Mouse (Mus musculus): ENCODE data around the gene Ap2b1. TPM values are rescaled to one million over a fixed set of nuclear protein-coding genes. Genes with fewer than 3 reads are reported as not detected.
"Not testable (repeated sequence)": the region's sequence is repeated elsewhere in the genome, so short reads cannot be mapped to it uniquely, and the experiment has no call there.

The Ap2b1 gene
- polyA plus RNA-seq, 1 experiment from 2014 or later, result 127 TPM

DNA sequence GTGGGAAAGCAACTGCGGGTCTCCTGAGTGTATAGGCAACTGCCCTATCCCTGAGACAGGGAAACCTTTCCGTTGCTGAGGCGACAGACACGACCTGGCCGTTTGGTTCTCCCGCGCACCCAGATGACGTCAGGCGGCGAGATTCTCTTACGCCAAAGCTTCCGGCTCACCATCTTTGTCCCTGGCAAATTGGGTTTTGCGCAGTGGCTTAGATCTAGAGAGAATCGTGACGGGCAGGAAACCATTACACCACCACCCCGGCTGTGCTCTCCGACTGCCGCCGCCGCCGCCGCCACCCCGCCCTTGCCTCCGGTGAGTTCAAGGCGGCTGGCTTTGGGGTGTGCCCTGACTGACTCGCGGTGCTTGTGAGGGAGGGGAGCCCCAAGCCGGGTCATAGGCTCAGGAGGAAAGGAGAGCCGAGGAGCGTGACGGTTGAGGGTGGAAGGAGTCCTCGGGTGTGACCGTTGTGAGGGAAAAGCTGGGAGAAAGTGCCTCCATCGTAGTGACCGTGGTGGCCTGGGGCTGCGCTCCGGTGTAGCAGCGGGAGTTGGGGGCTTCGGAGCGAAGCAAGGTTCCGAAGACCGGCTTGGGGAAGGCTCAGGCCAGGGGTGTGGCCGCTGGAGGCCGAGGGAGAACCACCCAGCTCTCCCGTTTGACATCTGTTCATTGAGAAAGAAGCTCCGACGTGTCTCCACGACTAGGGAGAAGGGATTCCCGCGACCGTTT lies 3.9 kb downstream of the Ap2b1 start, which contains the start of gene Pex12:
TSS of gene Pex12 (minus strand) at position 61 of the 726 bp plus-strand sequence.
- peaks cover 48% of the 10 kb centered on the region for H3K4me1 ChIP-seq
- WGBS, result under 1% methylated on average over 51 of the region's 51 CpGs

DNA sequence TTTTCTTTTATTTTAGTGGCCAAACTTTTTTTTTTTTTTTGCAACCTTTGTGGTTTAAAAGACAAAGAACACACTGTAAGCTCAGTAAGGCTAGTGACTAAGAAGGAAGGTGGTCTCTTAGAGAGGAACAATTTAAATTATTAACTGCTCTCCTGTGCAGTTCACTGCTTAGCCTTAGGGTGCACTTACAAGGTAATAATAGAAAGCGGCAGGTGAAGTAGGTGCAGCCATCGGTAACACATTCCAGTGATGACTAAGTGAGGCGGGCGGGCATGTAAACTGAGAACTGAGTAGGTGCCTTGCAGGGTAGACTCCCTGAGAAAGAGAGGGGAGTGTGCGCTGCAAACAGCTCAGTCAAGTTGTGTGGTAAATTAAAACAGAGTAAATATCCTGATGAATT lies 4.9 kb downstream of the Ap2b1 start:
- H3K36me3 ChIP-seq (replicated peaks), result 0 out of 2 replicates have a peak, but pooled peaks cover 3% of the 10 kb centered on the region
- no peak for ATAC-seq (replicated peaks)
- peak overlapping the region; percentile 82 for H3K4me3 ChIP-seq
- H3K27ac ChIP-seq, result no peak overlapping the region
- H3K9me3 ChIP-seq, result no peaks in the 10 kb centered on the region
- WGBS, result 68% methylated on average over 5 of the region's 5 CpGs
- peaks cover 41% of the 10 kb centered on the region for H3K4me1 ChIP-seq
- no peaks in the 10 kb centered on the region for H3K27me3 ChIP-seq (replicated peaks)
- H3K4me2 ChIP-seq, result peak overlapping the region; percentile 75
- H3K9ac ChIP-seq, result peak overlapping the region; percentile 71; the same call in 1 of the 2 replicates

More for the DNA sequence above, 3.9 kb downstream of the Ap2b1 start, which contains the start of gene Pex12:
- peak within 1 kb of the TSS; percentile 95 for H3K27ac ChIP-seq
- no peaks in the 10 kb centered on the region for H3K27me3 ChIP-seq (replicated peaks)
- H3K4me2 ChIP-seq, result peak within 1 kb of the TSS; percentile 75
- H3K4me3 ChIP-seq, result peak within 1 kb of the TSS; percentile 82
- H3K9ac ChIP-seq, result peak within 1 kb of the TSS; percentile 71
- peak; percentile 86 for ATAC-seq (replicated peaks)
- no peaks in the 10 kb centered on the region for H3K9me3 ChIP-seq
- no peaks in the 10 kb centered on the region for H3K36me3 ChIP-seq (replicated peaks)

DNA sequence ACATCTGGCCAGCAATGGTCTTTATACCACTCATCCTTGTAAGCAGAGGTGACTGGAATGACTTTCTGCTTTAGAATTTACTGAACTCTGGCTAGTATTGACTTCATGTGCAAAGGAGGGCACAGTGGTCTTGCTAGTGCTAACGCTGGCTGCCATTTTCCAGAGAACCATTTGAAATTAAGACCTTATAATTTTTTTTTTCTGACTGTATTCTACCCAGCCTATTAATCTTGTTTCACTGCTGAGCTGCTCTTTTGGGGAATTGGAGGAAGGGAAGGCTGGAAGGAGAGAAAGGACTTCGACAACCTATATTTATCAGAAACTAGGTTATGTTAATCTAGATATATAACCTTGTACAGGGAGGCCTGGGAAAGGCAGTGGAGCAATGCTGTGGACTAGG lies 5.7 kb downstream of the Ap2b1 start:
- Histone ChIP-seq H3K4me2 (peak overlapping the region; percentile 75), H3K27me3 (replicated peaks) (no peaks in the 10 kb centered on the region), H3K9me3 (no peaks in the 10 kb centered on the region), H3K9ac (no peak overlapping the region), H3K4me3 (peak overlapping the region; percentile 82; the same call in 1 of the 2 replicates), H3K4me1 (peaks cover 41% of the 10 kb centered on the region), H3K27ac (no peak overlapping the region), H3K36me3 (replicated peaks) (0 out of 2 replicates have a peak, but pooled peaks cover 4% of the 10 kb centered on the region)
- no peak for ATAC-seq (replicated peaks)
- 94% methylated on average over 2 of the region's 2 CpGs for WGBS

DNA sequence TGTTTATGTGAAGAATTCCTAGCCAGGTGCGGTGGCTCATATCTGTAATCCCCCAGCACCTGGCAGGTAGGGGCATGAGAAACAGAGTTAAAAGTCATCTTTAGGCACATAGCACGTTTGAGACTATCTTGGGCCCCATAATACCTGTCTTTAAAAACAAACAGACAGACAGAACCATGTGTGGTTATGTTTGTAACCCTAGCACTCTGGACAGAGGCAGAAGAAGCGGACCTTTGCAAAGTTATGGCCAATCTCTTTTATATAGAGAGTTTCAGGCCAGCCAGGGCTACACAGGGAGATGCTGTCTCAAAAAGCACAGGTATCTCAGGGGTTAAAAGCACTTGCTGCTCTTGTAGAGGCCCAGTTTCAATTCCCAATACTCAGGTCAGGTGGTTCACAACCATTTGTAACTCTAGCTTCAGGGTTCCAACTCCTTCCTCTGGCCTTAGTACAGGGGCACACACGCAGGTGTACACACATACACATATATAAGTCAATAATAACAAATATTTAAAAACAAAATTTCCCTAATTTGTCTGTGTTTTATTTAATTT lies 8.0 kb downstream of the Ap2b1 start:
- H3K9ac ChIP-seq, result no peak overlapping the region
- H3K27ac ChIP-seq, result no peak overlapping the region
- peaks cover 41% of the 10 kb centered on the region for H3K4me1 ChIP-seq
- no peaks in the 10 kb centered on the region for H3K27me3 ChIP-seq (replicated peaks)
- H3K9me3 ChIP-seq, result no peaks in the 10 kb centered on the region
- H3K36me3 ChIP-seq (replicated peaks), result peaks cover 5% of the 10 kb centered on the region; the same call in 1 of the 2 replicates
- no peak overlapping the region for H3K4me3 ChIP-seq
- no peak overlapping the region for H3K4me2 ChIP-seq
- WGBS, result 87% methylated on average over 4 of the region's 4 CpGs
- ATAC-seq (replicated peaks), result no peak

- no peak for ATAC-seq (replicated peaks)
- H3K9me3 ChIP-seq, result no peaks in the 10 kb centered on the region
- no peaks in the 10 kb centered on the region for H3K4me1 ChIP-seq
- peaks cover 29% of the 10 kb centered on the region; the same call in 1 of the 2 replicates for H3K36me3 ChIP-seq (replicated peaks)
- 75% methylated on average over 5 of the region's 5 CpGs for WGBS
- no peak overlapping the region for H3K4me3 ChIP-seq
- no peak overlapping the region for H3K9ac ChIP-seq
- H3K27me3 ChIP-seq (replicated peaks), result no peaks in the 10 kb centered on the region
- H3K4me2 ChIP-seq, result no peak overlapping the region
- H3K27ac ChIP-seq, result no peak overlapping the region
These were observed 13.6 kb downstream of the Ap2b1 start for GRCm38 (mm10) chr11:83312471-83312870.

DNA sequence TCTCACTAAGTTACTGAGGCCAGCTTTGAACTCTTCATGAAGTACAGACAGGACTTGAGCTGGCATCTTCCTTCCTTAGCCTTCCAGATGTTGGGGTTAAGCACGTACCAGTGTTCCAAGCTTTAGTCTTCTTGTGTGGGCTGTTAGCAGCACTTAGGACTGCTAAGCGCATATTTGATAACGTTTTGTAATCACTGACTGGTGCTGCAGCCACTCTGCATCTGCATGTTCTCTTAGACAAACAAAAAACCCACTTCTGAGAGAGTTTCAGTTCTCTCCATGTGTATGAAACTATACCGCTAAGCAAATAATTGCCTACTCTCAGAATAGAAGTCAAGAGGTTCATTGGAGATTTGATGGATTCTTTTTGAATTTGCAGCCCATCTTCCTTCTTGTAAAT lies 20.2 kb downstream of the Ap2b1 start:
- no peaks in the 10 kb centered on the region for H3K9me3 ChIP-seq
- H3K36me3 ChIP-seq (replicated peaks), result peaks cover 55% of the 10 kb centered on the region
- H3K4me3 ChIP-seq, result no peak overlapping the region
- H3K27ac ChIP-seq, result no peak overlapping the region
- no peak overlapping the region for H3K9ac ChIP-seq
- H3K4me1 ChIP-seq, result no peaks in the 10 kb centered on the region
- H3K4me2 ChIP-seq, result no peak overlapping the region
- WGBS, result 89% methylated on average over 4 of the region's 4 CpGs
- H3K27me3 ChIP-seq (replicated peaks), result no peaks in the 10 kb centered on the region
- no peak for ATAC-seq (replicated peaks)

DNA sequence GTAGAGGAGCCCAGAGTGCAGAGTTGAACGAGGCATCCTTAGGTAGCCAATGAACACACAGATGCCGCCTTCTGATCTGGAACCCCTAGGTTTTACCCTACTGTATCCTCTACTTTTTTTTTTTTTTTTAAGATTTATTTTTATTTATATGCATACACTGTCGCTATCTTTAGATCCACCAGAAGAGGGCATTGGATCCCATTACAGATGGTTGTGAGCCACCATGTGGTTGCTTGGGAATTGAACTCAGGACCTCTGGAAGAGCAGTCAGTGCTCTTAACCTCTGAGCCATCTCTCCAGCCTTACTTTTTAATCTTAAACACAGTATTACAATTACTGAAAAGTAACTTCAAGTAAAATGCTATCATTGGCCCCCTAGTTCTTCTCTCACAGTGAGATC lies 27.9 kb downstream of the Ap2b1 start:
- not testable (repeated sequence) for H3K4me3 ChIP-seq; H3K9ac ChIP-seq; H3K27ac ChIP-seq; H3K4me1 ChIP-seq; ATAC-seq (replicated peaks); H3K4me2 ChIP-seq; H3K9me3 ChIP-seq; H3K27me3 ChIP-seq (replicated peaks)
- WGBS, result 90% methylated on average over 3 of the region's 3 CpGs
- peaks cover 47% of the 10 kb centered on the region for H3K36me3 ChIP-seq (replicated peaks)

- no peak for ATAC-seq (replicated peaks)
- H3K4me3 ChIP-seq, result no peak overlapping the region
- H3K9me3 ChIP-seq, result no peaks in the 10 kb centered on the region
- no peak overlapping the region for H3K27ac ChIP-seq
- no peak overlapping the region for H3K9ac ChIP-seq
- no peaks in the 10 kb centered on the region for H3K4me1 ChIP-seq
- no peaks in the 10 kb centered on the region for H3K27me3 ChIP-seq (replicated peaks)
- H3K4me2 ChIP-seq, result no peak overlapping the region
- H3K36me3 ChIP-seq (replicated peaks), result peaks cover 41% of the 10 kb centered on the region
- WGBS, result 60% methylated on average over 3 of the region's 3 CpGs
These were observed 28.6 kb downstream of the Ap2b1 start for GRCm38 (mm10) chr11:83327427-83327826.

GRCm38 (mm10) chr11:83335826-83336225 lies 37.0 kb downstream of the Ap2b1 start:
- no peak overlapping the region for H3K27ac ChIP-seq
- H3K4me1 ChIP-seq, result no peaks in the 10 kb centered on the region
- no peak overlapping the region for H3K4me3 ChIP-seq
- no peaks in the 10 kb centered on the region for H3K9me3 ChIP-seq
- ATAC-seq (replicated peaks), result no peak
- H3K9ac ChIP-seq, result no peak overlapping the region
- no peaks in the 10 kb centered on the region for H3K27me3 ChIP-seq (replicated peaks)
- peaks cover 59% of the 10 kb centered on the region for H3K36me3 ChIP-seq (replicated peaks)
- H3K4me2 ChIP-seq, result no peak overlapping the region
- WGBS, result 92% methylated on average over 7 of the region's 7 CpGs

- Histone ChIP-seq H3K4me1 (no peaks in the 10 kb centered on the region), H3K4me3 (no peak overlapping the region), H3K9ac (no peak overlapping the region), H3K9me3 (no peaks in the 10 kb centered on the region), H3K27me3 (replicated peaks) (no peaks in the 10 kb centered on the region), H3K27ac (no peak overlapping the region), H3K4me2 (no peak overlapping the region), H3K36me3 (replicated peaks) (peaks cover 62% of the 10 kb centered on the region)
- WGBS, result 34% methylated on average over 2 of the region's 2 CpGs
- ATAC-seq (replicated peaks), result no peak
These were observed 40.9 kb downstream of the Ap2b1 start for GRCm38 (mm10) chr11:83339705-83340104.

DNA sequence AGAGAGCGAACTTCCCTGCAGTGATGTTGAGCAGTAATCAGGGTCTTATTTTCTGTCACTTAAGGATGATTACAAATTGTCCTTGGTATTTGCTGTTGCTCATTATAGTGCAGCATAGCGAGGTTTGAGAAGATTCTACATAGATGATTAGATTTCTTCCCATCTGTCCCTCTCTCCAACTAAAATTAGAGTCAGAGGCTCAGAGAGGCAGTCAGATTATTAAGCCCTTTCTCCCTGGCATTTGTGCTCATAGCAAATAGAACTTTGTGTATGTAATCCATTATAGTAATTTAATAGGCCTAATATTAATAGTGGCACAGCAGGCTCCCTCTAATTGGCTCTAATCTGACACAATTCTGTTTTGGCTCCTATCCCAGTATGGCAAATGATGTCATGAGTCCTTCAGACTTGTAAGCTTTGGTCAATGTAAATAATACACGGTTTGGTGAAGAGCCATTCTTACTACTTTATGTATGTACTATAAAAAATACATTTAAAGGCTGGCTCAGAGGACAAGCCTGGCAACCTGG lies 43.0 kb downstream of the Ap2b1 start:
- Histone ChIP-seq H3K4me3 (no peak overlapping the region), H3K9me3 (no peaks in the 10 kb centered on the region), H3K4me2 (no peak overlapping the region), H3K36me3 (replicated peaks) (peaks cover 51% of the 10 kb centered on the region), H3K27ac (no peak overlapping the region), H3K27me3 (replicated peaks) (no peaks in the 10 kb centered on the region), H3K4me1 (no peaks in the 10 kb centered on the region), H3K9ac (no peak overlapping the region)
- WGBS, result 87% methylated on average over 3 of the region's 3 CpGs
- no peak for ATAC-seq (replicated peaks)

DNA sequence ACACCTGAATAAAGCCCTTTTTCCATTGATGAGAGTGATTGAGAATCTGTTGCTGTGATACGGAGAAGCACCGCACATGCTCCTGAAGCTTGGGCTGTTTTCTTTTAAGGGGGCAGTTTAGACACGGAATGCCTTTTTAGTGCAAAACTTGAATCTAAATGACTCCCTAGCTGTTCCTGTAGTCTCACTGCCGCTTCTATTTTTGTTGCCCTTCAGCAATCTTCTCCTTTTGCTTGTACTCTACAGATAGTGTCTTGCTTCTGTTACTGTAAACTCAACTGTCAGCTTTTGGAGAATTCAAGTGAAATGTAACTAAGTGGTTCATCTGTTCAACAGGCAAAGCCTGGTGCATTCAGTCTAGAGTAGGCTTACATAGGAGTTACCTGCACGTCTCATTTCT lies 56.6 kb downstream of the Ap2b1 start:
- Histone ChIP-seq H3K4me3 (no peak overlapping the region), H3K9ac (no peak overlapping the region), H3K4me1 (no peaks in the 10 kb centered on the region), H3K27me3 (replicated peaks) (no peaks in the 10 kb centered on the region), H3K27ac (no peak overlapping the region), H3K36me3 (replicated peaks) (peaks cover 17% of the 10 kb centered on the region), H3K4me2 (no peak overlapping the region), H3K9me3 (no peaks in the 10 kb centered on the region)
- no peak for ATAC-seq (replicated peaks)
- 78% methylated on average over 5 of the region's 5 CpGs for WGBS

Data from midbrain, embryonic 15.5 days (tissue).